Mouse (Mus musculus): ENCODE measurements around the gene Sema5b.

Gene Sema5b

DNA sequence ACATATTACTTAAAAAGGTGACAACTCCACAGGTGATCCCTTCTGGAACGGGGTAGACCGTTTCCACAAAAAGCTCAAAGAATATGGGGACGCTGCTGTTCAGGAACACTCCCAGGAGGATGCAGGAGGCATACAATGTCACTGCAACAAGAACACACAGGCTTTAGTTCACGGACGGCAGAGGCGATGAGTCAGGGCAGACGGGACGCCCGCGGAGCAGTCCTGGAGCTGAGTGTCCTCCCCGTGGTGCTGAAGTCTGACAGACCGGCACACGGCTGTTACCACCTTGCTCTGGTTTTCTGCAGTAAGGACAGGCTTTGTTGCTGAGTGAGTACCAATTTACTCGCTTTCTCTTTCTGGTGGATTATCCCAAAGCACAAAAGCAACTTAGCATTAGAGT, 163.9 kb downstream of the Sema5b start:
- DNase-seq (ENCODE audit: low read depth, low spot score), result peak; percentile 61

DNA sequence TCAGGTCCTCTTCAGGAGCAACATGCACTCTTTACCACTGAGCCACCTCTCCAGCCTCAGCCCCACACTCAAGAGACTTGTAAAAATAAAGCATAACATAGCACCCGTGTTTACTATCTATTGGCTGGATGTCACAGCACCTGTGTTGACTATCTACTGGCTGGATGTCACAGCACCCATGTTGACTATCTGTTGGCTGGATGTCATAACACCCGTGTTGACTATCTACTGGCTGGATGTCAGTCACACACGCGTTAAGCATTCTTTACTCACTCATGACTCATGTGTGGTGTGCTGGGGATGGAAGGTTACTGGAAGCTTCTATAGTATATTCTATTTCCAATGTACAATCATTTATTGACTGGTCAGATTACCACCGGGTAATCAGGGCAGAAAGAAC, 166.1 kb downstream of the Sema5b start:
- DNase-seq (ENCODE audit: low read depth, low spot score), result no peak

DNA sequence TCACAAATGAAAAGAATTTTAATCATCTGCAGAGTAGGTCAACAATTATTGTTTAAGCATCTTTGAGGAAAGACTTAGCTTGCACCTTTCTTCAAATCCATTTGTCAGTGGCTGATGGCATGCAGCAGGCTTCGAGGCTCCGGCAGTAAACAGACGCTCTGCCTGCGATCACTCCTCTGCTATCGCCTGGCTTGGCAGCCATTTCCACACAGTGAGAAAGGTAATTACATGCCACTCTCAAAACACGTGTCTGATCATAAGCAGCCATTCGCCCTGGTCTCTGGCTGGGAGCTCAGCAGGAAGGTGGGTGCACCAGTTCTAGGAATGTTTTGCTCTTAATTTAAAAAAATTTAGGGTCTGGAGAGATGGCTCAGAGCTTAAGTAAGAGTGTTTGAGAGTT, 170.1 kb downstream of the Sema5b start:
- no peak for DNase-seq (ENCODE audit: low read depth, low spot score)

DNA sequence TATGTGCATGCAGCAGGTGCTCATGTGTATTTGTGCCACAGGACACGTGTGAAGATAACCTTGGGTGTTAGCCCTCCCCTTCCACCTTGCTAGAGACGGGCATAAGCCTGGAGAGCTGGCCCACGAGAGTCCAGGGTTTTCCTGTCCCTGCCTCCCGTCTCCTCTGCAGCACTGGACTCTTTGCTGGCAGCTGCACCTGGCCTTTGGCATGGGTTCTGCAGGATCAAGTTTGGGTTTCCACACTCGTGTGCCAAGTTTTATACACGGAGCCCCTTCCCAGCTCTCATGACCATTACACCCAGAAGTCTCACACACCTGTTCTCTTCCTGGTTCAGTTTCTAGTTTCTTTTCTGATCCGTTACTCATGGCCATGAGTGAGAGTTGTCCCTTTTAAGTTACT, 172.7 kb downstream of the Sema5b start:
- no peak for DNase-seq (ENCODE audit: low read depth, low spot score)

Data from ZHBTc4 (cell line).